Mouse (Mus musculus) forebrain, postnatal 0 days (tissue): Measurements from ENCODE around the gene Tjap1. TPM values are rescaled to one million over a fixed set of nuclear protein-coding genes. Genes with fewer than 3 reads are reported as not detected.

Experiments
- ATAC-seq: fragments of 200-750 bp; cut with Nextera tagmentation; 2 replicates; pipeline ENCODE4 v1.8.0; 2017; ENCODE audit warnings: mild to moderate bottlenecking, moderate library complexity
- DNase-seq: peaks from one replicate; pipeline ENCODE4 v3.0.0-alpha.2; 2015
- H3K27ac ChIP-seq: fragments of 300-500 bp; sonication (generic); 2 replicates; pipeline ENCODE4 v1.5.1; 2014; ENCODE audit warnings: low read depth, mild to moderate bottlenecking, antibody characterized with exemption, low read length, moderate library complexity, mixed read lengths
- H3K27me3 ChIP-seq: fragments of 300-500 bp; sonication (generic); 2 replicates; pipeline ENCODE4 v1.6.1; 2014; ENCODE audit warnings: mild to moderate bottlenecking, low read length, mixed read lengths; ENCODE audit not compliant: insufficient read depth
- H3K36me3 ChIP-seq: fragments of 300-500 bp; sonication (generic); 2 replicates; pipeline ENCODE4 v1.6.1; 2014; ENCODE audit warnings: mild to moderate bottlenecking, moderate library complexity; ENCODE audit not compliant: insufficient read depth
- H3K4me1 ChIP-seq: fragments of 300-500 bp; sonication (generic); 2 replicates; pipeline ENCODE4 v1.6.1; 2014; ENCODE audit warnings: antibody characterized with exemption; ENCODE audit not compliant: insufficient read depth
- H3K4me2 ChIP-seq: fragments of 300-500 bp; sonication (generic); 2 replicates; pipeline ENCODE4 v1.6.1; 2014; ENCODE audit warnings: low read depth, mild to moderate bottlenecking, moderate library complexity
- H3K4me3 ChIP-seq: fragments of 300-500 bp; sonication (generic); 2 replicates; pipeline ENCODE4 v1.5.1; 2014; ENCODE audit warnings: low read depth, low read length, mixed read lengths
- H3K9ac ChIP-seq: fragments of 300-500 bp; sonication (generic); 2 replicates; pipeline ENCODE4 v1.6.1; 2014; ENCODE audit warnings: mild to moderate bottlenecking
- H3K9me3 ChIP-seq: fragments of 300-500 bp; sonication (generic); 2 replicates; pipeline ENCODE4 v1.6.1; 2016; ENCODE audit warnings: low read length
- CTCF ChIP-seq: sonication (generic); IDR thresholded peaks from 2 replicates; pipeline ENCODE4 v1.5.1; 2016; ENCODE audit warnings: antibody characterized with exemption, control low read depth, low read depth
- WGBS: fragments of 180-500 bp; shearing (Covaris S2); extraction: QIAGEN DNeasy Blood & Tissue Kit; methylation state at CpG from one replicate; pipeline ENCODE4 v1.1.7; 2014; 5-methylcytosine and 5-hydroxymethylcytosine counted together
- polyA plus RNA-seq: library from polyadenylated mRNA; unstranded; fragments of >200 nt; fragmentation: Nextera tagmentation; extraction: Ambion mirVana; gene quantifications from 2 replicates; pipeline ENCODE4 v1.2.1, GENCODE M21; 2015
- total RNA-seq: library from RNA; depleted of rRNA; stranded (reverse); fragments of >200 nt; gene quantifications from 2 replicates; pipeline ENCODE4 v1.2.3, GENCODE M21; 2014

The Tjap1 gene
- total and polyA plus RNA-seq, 2 experiments from 2014 or later: 17.6 to 36.9 TPM

- Histone ChIP-seq H3K4me3 (no peak overlapping the region), H3K9me3 (no peaks in the 10 kb centered on the region), H3K27me3 (no peaks in the 10 kb centered on the region), H3K4me1 (no peaks in the 10 kb centered on the region), H3K27ac (no peak overlapping the region), H3K9ac (no peak overlapping the region), H3K36me3 (peaks cover 12% of the 10 kb centered on the region; the same call in 1 of the 2 replicates), H3K4me2 (no peak overlapping the region)
- no peak for DNase-seq
- TF ChIP-seq CTCF: no peak
- 70% methylated on average over 1 of the region's 1 CpGs for WGBS
- no peak for ATAC-seq
Measured at GRCm38 (mm10) chr17:46273803-46274236, 9.0 kb downstream of the Tjap1 start.

GRCm38 (mm10) chr17:46272675-46273074 is 10.2 kb downstream of the Tjap1 start:
- Histone ChIP-seq H3K4me3 (no peak overlapping the region), H3K9ac (no peak overlapping the region)
- no peak for TF ChIP-seq CTCF

GRCm38 (mm10) chr17:46272058-46272457 is 10.8 kb downstream of the Tjap1 start:
- DNase-seq (no peak), ATAC-seq (no peak)
- Histone ChIP-seq H3K4me3 (no peak overlapping the region), H3K4me2 (no peak overlapping the region), H3K9me3 (no peaks in the 10 kb centered on the region), H3K9ac (no peak overlapping the region), H3K27ac (no peak overlapping the region), H3K36me3 (peaks cover 7% of the 10 kb centered on the region; the same call in 1 of the 2 replicates), H3K4me1 (no peaks in the 10 kb centered on the region), H3K27me3 (no peaks in the 10 kb centered on the region)
- no peak for TF ChIP-seq CTCF
- 81% methylated on average over 2 of the region's 2 CpGs for WGBS

More at GRCm38 (mm10) chr17:46272675-46273074, 10.2 kb downstream of the Tjap1 start:
- peaks cover 7% of the 10 kb centered on the region; the same call in 1 of the 2 replicates for H3K36me3 ChIP-seq
- no peak for ATAC-seq
- no peaks in the 10 kb centered on the region for H3K9me3 ChIP-seq
- H3K27ac ChIP-seq: no peak overlapping the region
- no peaks in the 10 kb centered on the region for H3K4me1 ChIP-seq
- WGBS: 92% methylated on average over 5 of the region's 5 CpGs
- H3K4me2 ChIP-seq: no peak overlapping the region
- H3K27me3 ChIP-seq: no peaks in the 10 kb centered on the region
- no peak for DNase-seq

GRCm38 (mm10) chr17:46269771-46270534 is 12.9 kb downstream of the Tjap1 start:
- DNase-seq: no peak
- WGBS: 79% methylated on average over 19 of the region's 19 CpGs

GRCm38 (mm10) chr17:46268026-46268720 is 14.7 kb downstream of the Tjap1 start:
- DNase-seq (no peak), ATAC-seq (no peak)
- 85% methylated on average over 10 of the region's 10 CpGs for WGBS
- Histone ChIP-seq H3K4me3 (no peak overlapping the region), H3K4me1 (no peaks in the 10 kb centered on the region), H3K27me3 (no peaks in the 10 kb centered on the region), H3K27ac (no peak overlapping the region), H3K9ac (no peak overlapping the region), H3K4me2 (no peak overlapping the region), H3K36me3 (peaks cover 22% of the 10 kb centered on the region), H3K9me3 (no peaks in the 10 kb centered on the region)
- TF ChIP-seq CTCF: no peak

More at GRCm38 (mm10) chr17:46269771-46270534, 12.9 kb downstream of the Tjap1 start:
- Histone ChIP-seq H3K4me2 (no peak overlapping the region), H3K27me3 (no peaks in the 10 kb centered on the region), H3K4me1 (no peaks in the 10 kb centered on the region), H3K4me3 (no peak overlapping the region), H3K36me3 (peaks cover 7% of the 10 kb centered on the region; the same call in 1 of the 2 replicates), H3K9ac (no peak overlapping the region), H3K9me3 (no peaks in the 10 kb centered on the region), H3K27ac (no peak overlapping the region)
- no peak; the same call in 1 of the 2 replicates for ATAC-seq
- TF ChIP-seq CTCF: no peak

- H3K4me1 ChIP-seq: no peaks in the 10 kb centered on the region
- TF ChIP-seq CTCF: no peak
- no peak overlapping the region for H3K9ac ChIP-seq
- no peak overlapping the region for H3K4me2 ChIP-seq
- peaks cover 25% of the 10 kb centered on the region for H3K36me3 ChIP-seq
- H3K9me3 ChIP-seq: no peaks in the 10 kb centered on the region
- 88% methylated on average over 7 of the region's 7 CpGs for WGBS
- H3K27me3 ChIP-seq: no peaks in the 10 kb centered on the region
- ATAC-seq (no peak), DNase-seq (no peak)
- no peak overlapping the region for H3K27ac ChIP-seq
- no peak overlapping the region for H3K4me3 ChIP-seq
Measured at GRCm38 (mm10) chr17:46267511-46267910, 15.3 kb downstream of the Tjap1 start.

- H3K9ac ChIP-seq: no peak overlapping the region
Measured at GRCm38 (mm10) chr17:46266986-46267385, 15.8 kb downstream of the Tjap1 start.

More at GRCm38 (mm10) chr17:46266986-46267385, 15.8 kb downstream of the Tjap1 start:
- 81% methylated on average over 6 of the region's 6 CpGs for WGBS
- no peak for TF ChIP-seq CTCF
- no peak overlapping the region for H3K27ac ChIP-seq
- ATAC-seq: no peak
- no peaks in the 10 kb centered on the region for H3K27me3 ChIP-seq
- H3K9me3 ChIP-seq: no peaks in the 10 kb centered on the region
- no peak for DNase-seq
- no peaks in the 10 kb centered on the region for H3K4me1 ChIP-seq
- no peak overlapping the region for H3K4me3 ChIP-seq
- H3K36me3 ChIP-seq: peaks cover 29% of the 10 kb centered on the region
- H3K4me2 ChIP-seq: no peak overlapping the region
